Mouse (Mus musculus) thymus, postnatal 25 days (tissue): ENCODE results near the gene Ets2.

Experiments
- DNase-seq: peaks from one replicate; pipeline ENCODE4 v3.0.0; 2022

Gene Ets2

DNA sequence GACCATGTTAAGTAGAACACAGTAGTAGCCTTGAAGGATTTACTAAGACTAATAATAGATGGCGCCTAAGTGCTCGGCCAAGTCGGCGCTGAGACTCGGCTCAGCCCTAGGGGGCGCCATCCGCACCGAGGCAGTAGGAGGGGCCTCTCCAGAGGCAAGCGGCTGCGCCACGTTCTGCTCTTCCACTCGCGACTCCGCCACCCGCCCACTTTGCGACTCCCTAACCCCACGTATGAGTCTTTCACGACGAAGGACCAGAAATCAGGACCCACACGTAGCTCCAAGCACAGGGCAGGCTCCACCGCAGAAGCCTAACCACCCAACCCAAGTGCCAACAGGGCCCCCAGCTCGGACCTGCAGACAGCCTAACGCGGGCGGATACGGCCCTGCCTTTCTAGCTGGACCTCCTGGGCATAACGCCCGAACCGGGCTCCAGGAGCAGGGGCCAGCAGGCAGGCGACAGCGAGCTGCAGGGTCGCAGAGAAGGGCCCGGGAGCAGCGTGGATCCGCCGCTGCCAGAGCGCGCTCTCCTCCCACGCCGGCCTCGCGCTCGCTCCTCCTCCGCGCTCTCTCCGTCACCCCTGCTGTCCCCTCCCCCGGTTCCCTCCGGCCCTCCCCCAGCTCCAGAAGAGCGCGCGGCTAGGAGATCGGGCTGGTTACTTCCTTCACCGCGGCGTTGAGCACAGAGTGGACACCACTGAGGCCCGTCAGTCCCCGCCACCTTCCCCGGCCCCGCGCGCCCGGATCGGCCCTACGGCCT is at the start of gene Ets2:
TSS of gene Ets2 (plus strand) at position 274 of the 760 bp plus-strand sequence.
- DNase-seq, result peak; percentile 91

DNA sequence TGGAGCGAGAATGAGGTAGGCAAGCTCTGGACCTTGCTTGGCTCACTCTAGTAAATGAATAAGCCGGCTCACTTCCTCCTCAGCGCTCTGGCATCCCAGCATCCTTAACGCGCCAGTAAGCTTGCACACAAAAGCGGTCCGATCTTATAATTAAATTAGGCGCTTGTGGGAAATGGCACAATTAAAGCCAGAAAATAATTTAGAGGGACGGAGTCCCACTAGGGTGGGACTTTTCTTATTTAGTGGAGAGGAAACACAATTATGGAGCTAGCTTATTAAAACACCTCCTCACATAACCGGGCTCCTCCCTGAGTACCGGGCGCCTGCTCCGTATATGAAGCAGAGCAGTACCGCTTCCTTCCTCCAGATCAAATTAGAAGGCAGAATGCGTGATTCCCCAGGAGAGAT is 47.7 kb upstream of the Ets2 start:
- DNase-seq, result no peak

DNA sequence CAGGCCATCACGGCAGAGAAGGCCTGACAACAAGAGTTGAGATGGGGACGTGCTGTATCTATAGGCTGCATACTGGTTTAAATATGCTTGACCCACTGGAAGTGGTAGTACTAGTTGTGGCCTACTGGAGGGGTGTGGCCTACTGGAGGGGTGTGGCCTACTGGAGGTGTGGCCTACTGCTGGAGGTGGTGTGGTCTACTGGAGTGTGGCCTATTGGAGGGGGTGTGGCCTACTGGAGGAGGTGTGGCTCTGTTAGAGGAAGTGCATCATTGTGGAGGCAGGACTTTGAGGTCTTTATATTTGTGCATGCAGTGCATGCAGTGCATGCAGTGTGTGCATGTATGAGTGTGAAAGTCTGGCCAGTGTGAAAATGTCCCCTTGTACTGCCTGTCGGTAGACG is 45.3 kb upstream of the Ets2 start:
- no peak for DNase-seq

DNA sequence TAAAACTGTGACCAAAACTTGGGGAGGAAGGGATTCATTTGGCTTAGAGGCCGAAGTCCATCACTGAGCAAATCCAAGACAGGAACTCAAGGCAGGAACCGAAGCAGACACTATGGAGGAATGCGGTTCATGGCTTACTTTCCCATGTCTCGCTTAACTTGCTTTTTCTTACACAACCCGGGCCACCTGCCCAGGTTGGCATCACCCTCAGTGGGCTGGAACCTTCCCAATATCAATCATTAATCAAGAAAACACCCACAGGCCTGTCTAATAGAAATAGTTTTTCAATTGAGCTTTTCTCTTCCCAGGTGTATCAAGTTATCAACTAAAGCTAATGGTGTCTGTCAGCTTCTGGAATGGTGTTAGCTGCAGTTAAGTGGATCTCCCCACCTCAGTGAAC is 44.7 kb upstream of the Ets2 start:
- DNase-seq, result no peak

GRCm38 (mm10) chr16:95657756-95658155 is 44.1 kb upstream of the Ets2 start:
- DNase-seq, result peak; percentile 22

DNA sequence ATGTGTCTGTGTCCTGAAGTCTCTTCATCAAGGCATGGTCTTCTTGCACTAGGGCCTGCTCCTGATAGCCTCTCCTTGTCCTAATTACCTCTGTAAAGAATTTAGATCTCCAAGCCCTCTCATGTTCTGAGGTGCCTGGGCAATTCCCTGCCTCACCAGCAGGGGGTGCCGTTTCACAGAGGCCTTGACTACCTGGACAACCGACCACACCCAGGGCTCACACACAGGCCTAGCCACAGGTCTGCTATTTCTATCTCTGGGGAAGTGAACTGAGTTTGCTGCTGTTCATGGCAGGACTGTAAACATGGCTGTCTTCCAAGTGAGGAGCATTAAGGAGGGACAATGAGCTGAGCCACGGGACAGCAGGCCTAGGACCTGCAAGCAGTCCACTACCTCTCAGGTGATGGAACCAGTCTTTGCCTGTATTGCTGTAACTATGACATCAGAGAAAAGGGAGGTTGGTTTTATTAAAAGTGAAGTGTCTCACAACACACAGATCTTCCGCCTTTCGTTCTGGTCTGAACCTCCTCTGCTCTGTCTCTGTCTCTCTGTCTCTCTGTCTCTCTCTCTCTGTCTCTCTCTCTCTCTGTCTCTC is 42.9 kb upstream of the Ets2 start:
- DNase-seq, result peak; percentile 88

- DNase-seq, result peak; percentile 21
Measured at GRCm38 (mm10) chr16:95659461-95659860, 42.4 kb upstream of the Ets2 start.

DNA sequence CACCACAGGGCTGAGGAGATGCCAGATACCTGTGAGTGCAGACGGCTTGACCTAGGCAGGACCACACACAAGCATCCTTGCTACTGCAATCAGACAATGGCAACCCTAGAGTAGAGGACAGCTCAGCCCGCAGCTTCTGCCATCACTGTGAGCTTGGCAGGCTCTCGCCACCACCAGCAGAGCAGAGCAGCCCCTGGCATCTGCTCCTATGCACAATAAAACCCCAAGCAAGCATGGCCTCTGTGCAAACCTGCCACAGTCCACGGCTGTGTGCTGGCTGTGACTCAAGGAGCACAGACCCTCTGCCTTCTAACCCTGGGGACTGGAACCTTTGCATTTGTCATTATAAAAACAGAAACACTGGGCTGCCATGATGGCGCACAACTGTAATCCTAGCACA is 41.0 kb upstream of the Ets2 start:
- DNase-seq, result no peak

- no peak for DNase-seq
Measured at GRCm38 (mm10) chr16:95665472-95666131, 36.3 kb upstream of the Ets2 start.

DNA sequence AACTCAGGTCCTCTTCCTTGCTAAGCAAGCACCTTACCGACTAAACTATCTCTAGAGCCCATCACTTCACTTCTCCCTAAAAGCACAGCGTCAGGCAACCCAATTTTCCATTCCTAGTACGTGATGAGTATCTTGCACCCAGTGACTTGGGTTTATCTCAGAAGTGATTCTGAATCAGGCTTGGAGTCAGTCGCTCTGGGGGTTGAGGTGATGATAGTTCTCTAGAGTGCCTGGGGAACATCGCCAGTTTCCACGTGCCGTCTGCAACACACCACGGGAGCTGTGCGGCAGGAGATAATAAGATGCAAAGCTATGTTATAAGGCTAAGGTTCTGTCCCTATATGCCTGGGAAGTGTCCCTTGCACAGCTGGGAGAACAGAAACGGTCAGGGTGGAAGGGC is 35.6 kb upstream of the Ets2 start:
- no peak for DNase-seq

DNA sequence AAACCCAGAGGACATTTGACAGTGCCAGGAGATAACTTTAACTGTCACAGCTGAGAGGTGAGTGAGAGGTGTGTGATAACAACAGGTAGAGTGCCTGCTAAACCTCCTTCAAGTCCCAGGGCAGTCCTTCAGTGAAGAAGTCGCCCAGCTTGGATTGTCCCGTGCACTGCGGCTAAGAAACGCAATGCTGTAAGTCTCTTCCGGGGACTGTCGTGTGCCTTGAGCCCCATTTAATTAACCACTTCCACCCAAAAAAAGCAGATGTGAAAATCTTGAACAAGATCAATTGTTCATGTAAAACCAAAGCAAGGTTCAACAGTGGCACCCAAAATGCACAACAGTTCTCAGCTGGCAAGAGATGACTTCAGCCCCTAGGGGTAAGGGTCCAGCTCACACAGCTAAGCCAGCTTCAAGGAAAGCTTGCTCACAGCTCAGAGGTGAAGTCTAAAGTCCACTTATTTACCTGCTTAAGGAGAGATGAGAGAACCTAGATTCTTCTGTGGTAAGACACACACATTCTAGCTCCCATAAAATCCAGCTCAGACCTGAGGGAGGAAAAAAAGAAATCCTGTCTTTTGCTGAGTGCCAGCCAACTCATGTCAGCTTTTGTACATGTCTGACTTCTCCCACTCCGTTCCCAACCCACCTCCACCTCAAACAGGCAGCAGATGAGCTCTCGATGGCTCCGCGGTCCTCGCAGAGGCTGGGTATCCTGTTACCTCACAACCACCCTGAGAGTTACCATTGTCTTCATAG is 34.3 kb upstream of the Ets2 start:
- no peak for DNase-seq

DNA sequence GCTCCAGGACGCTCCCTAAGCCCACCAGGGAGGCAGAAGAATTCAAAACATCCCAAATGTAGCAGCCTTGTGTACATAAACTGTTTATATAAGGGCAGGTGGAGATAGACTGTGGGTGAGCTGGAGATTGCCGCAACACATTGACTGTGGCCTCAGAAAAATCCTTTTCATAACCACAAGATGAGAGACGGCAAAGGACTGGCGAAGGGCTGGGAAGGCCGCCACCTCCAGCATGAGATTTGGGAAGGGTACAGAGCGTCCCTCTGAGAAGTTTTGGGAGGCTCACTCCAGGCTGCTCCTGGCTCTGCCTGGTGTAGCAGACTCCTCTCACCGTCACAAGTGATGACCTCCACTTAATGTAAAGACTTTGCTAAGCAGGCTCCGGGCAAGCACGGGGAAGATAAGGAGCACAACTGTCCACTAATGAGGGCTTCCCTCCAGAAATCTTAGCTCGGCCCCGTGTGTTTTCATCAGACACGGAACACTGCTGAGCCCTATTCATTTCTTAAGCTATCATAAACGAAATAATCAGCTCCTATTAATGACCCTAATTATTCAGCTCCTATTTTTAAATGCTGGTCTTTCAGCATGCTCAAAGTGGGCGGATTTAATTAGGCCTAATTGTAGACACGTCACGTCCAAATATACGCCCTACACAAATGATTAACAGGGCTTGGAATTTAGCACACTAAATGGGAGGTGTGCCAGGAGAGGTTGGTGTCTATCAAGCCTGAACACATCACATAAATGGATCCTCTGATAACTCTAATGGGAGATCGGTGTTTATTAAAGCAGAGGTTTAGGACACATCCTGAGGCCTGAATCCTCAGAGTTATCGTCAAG is 33.5 kb upstream of the Ets2 start:
- no peak for DNase-seq

- no peak for DNase-seq
Measured at GRCm38 (mm10) chr16:95674452-95674921, 27.4 kb upstream of the Ets2 start.

DNA sequence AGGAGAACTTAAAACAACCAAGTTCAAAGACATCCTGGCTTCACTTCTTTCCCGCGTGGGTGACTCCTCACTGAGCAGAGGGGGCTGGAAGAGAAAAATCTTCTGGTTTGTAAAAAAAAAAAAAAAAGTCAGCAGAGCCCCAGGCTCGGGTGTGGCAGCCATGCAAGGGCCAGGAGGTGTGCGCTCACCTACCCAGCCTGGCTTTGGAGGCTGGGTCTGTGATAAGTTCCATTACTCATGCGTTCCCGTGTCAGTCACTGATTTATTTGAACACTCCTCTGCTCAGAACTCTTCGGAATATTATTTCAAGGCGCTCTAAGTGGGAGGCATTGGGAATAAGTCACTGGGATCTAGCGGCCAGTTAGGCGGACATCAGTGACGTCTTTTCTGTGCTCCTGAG is 26.7 kb upstream of the Ets2 start:
- DNase-seq, result no peak

- DNase-seq, result no peak
Measured at GRCm38 (mm10) chr16:95676668-95677067, 25.2 kb upstream of the Ets2 start.

GRCm38 (mm10) chr16:95682431-95682892 is 19.4 kb upstream of the Ets2 start:
- no peak for DNase-seq

DNA sequence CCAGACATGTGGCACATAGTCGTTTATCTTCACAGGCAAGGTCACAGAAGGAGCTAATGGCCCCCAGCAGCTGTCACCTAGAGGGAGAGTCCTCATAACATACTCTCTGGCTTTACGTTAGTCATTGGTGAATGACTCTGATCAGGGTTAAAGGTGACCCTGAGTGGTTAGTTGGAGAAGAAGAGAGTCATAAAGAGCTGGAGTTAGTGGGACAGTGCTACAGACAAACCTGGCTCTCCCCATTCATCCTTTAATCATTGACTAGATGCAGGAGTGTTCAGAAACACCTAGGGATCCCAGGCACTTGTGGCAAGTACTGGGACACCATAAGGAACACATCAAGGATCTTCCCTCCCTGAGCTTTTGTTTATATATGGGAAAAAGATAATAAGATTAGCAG is 16.1 kb upstream of the Ets2 start:
- DNase-seq, result no peak

DNA sequence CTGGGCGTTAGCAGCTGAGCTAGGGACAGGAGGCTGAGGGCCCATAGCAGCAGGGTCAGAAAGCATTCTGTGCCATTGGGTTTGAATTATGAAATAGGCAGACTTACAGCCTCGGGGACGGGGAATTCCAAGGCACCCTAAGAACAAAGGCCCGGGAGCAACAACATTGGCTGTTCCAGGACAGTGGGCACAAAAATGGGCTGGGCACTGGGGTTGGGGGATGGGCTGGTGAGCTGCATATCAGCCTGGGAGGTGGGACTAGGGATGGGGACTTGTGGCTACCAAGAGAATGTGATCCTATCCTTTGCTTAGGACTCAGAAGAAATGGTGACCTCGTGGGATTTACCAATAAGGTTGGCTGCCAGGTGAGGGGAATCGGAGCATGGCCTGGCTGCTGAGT is 15.6 kb upstream of the Ets2 start:
- DNase-seq, result no peak

DNA sequence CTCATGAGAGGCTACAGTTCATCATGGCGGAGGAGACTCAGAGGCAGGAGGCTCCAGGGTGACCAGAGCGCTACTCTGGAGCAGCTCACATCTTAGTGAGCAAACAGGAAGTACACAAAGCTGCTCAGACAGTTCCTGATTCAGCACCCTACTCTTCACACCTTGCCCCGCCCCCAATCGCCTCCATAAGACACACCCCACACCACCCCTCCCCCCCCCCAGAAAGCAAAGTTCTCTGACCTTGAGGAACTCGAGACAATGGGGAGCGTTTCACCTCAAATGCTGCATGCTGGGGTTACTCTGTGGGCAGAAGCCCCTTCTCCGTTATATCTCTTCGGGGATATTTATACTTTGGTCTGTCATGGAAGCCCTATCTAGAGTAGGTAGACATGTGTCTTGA is 15.0 kb upstream of the Ets2 start:
- DNase-seq, result no peak

GRCm38 (mm10) chr16:95688010-95688409 is 13.9 kb upstream of the Ets2 start:
- no peak for DNase-seq

- DNase-seq, result no peak
Measured at GRCm38 (mm10) chr16:95696599-95696998, 5.3 kb upstream of the Ets2 start.

DNA sequence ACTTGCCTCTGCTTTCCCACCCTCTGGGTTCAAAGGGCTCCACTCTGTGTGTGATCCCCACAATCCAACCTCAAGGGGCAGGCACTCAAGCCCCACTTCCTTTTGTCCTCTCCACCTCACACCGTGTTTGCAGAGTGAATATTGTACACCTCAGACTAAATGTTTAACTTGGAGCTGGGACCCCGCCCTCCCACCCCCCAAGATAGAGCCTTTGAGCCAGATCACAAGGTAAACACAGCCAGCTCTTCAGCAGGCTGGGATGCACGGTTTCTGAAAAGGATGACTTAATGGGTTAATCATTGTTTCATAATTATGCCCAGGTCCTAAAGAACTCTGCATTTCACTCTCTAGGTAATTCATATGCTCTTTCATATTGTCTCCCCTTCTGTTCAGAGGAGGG is 2.2 kb upstream of the Ets2 start:
- no peak for DNase-seq
